Mouse (Mus musculus) myocyte (in vitro differentiated cells): ENCODE measurements around the gene Olfr281.

ENCODE experiments used
- CEBPB ChIP-seq: IDR thresholded peaks from 2 replicates; pipeline ENCODE4 v1.6.1; 2011; ENCODE audit warnings: mild to moderate bottlenecking, moderate library complexity; ENCODE audit not compliant: poor library complexity, insufficient read depth, severe bottlenecking
- MYOD1 ChIP-seq, 3 experiments: IDR thresholded peaks; one replicate each; pipeline ENCODE4 v1.6.1; 2011; ENCODE audit warnings: control low read depth in 2 of 3, low read depth in 2 of 3, mild to moderate bottlenecking in 2 of 3, moderate library complexity in 1 of 3; ENCODE audit not compliant: insufficient read length in 2 of 3, control insufficient read depth in 1 of 3
- MYOG ChIP-seq, 3 experiments: IDR thresholded peaks; one replicate each; pipeline ENCODE4 v1.6.1; 2011; ENCODE audit warnings: control low read depth in 2 of 3, low read depth in 2 of 3, mild to moderate bottlenecking in 2 of 3; ENCODE audit not compliant: insufficient read length in 2 of 3, control insufficient read depth in 1 of 3, insufficient read depth in 1 of 3
- POLR2A ChIP-seq: IDR thresholded peaks from one replicate; pipeline ENCODE4 v1.6.1; 2011; ENCODE audit warnings: low read depth, mild to moderate bottlenecking, control low read depth, moderate library complexity; ENCODE audit not compliant: insufficient read length
- TCF12 ChIP-seq: IDR thresholded peaks from one replicate; pipeline ENCODE4 v1.6.1; 2011; ENCODE audit warnings: mild to moderate bottlenecking, control low read depth; ENCODE audit not compliant: poor library complexity, insufficient read depth, severe bottlenecking

GRCm38 (mm10) chr15:98471539-98471938, 19.2 kb downstream of the Olfr281 start:
- TF ChIP-seq MYOD1 (IDR thresholded peaks at IDR 0.05; ENCODE audit: control insufficient read depth in 1 of 3, insufficient read length in 2 of 3, low read depth in 2 of 3): no peak
- no peak for TF ChIP-seq TCF12
- no peak for TF ChIP-seq CEBPB
- TF ChIP-seq POLR2A: no peak
- TF ChIP-seq MYOG (IDR thresholded peaks at IDR 0.05; ENCODE audit: control insufficient read depth in 1 of 3, insufficient read depth in 1 of 3, insufficient read length in 2 of 3, low read depth in 2 of 3): no peak
